Mouse (Mus musculus) midbrain, embryonic 10.5 days (tissue): Measurements from ENCODE around the gene Prtg. TPM values are rescaled to one million over a fixed set of nuclear protein-coding genes. Genes with fewer than 3 reads are reported as not detected.

Experiments
- DNase-seq: peaks from one replicate; pipeline ENCODE4 v3.0.0-alpha.2; 2017; ENCODE audit warnings: low spot score
- H3K27ac ChIP-seq: fragments of 300-500 bp; sonication (generic); replicated peaks from 2 replicates; pipeline ENCODE4 v1.5.1; 2016; ENCODE audit warnings: mild to moderate bottlenecking
- H3K27me3 ChIP-seq: fragments of 300-500 bp; sonication (generic); 2 replicates; pipeline ENCODE4 v1.6.1; 2016; ENCODE audit warnings: low read depth, mild to moderate bottlenecking; ENCODE audit not compliant: poor library complexity, severe bottlenecking
- H3K36me3 ChIP-seq: fragments of 300-500 bp; sonication (generic); 2 replicates; pipeline ENCODE4 v1.6.1; 2016; ENCODE audit warnings: mild to moderate bottlenecking, moderate library complexity
- H3K4me1 ChIP-seq: fragments of 300-500 bp; sonication (generic); 2 replicates; pipeline ENCODE4 v1.6.1; 2016
- H3K4me3 ChIP-seq: fragments of 300-500 bp; sonication (generic); 2 replicates; pipeline ENCODE4 v1.5.1; 2016; ENCODE audit warnings: mild to moderate bottlenecking, moderate library complexity
- H3K9me3 ChIP-seq: fragments of 300-500 bp; sonication (generic); replicated peaks from 2 replicates; pipeline ENCODE4 v1.6.1; 2016; ENCODE audit warnings: mild to moderate bottlenecking
- WGBS: fragments of 180-500 bp; shearing (Covaris S2); methylation state at CpG from one replicate; pipeline ENCODE4 v1.1.7; 2016; 5-methylcytosine and 5-hydroxymethylcytosine counted together
- polyA plus RNA-seq: library from polyadenylated mRNA; unstranded; fragments of >200 nt; fragmentation: Nextera tagmentation; extraction: Ambion mirVana; gene quantifications from 2 replicates; pipeline ENCODE4 v1.2.1, GENCODE M21; 2016

The Prtg gene
- polyA plus RNA-seq, 1 experiment from 2014 or later = 19.9 TPM

DNA sequence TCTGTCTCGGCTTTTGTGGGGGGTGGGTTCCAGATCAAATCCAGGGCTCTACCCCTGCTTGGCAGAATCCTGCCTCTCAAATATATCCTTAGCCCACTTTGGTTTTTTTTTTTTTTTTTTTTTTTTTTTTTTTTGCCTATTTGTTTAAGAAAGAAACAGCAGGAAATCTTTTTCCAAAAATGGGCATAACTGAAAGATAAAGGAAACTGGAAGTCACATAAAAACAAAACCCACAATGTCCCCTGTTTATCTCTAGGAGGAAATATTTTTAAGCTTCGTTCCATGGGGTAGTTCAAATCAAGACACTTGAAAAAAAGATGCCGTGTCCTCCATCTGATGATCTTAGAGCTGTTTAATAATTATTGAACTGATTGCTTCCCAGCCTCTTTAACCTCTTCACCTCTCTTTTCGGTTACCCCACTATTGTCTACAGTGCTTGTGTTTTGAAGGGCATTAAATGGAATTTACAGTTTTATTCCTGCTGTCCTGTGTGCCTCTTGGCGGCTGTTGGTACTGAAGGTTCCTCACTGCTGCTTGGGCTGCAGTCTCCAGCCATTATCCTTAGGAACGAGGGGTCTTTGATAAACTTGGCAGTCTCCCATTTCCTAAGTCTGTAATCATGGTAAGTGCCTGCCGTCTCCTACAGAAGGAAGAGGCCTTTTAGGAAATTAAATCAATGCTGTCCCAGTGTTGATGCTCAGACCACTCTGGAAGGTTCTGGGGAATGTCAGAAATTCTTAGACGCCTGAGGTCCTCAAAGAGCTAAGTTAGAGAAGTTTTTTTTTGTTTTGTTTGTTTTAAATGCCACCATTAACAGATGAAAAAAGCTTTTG lies 65.8 kb downstream of the Prtg start:
- Histone ChIP-seq H3K36me3 (peaks cover 85% of the 10 kb centered on the region), H3K4me3 (no peak overlapping the region), H3K9me3 (no peaks in the 10 kb centered on the region), H3K4me1 (peaks cover 49% of the 10 kb centered on the region), H3K27me3 (no peaks in the 10 kb centered on the region), H3K27ac (peak overlapping the region; percentile 79)
- WGBS = 62% methylated on average over 8 of the region's 8 CpGs
- DNase-seq = no peak

DNA sequence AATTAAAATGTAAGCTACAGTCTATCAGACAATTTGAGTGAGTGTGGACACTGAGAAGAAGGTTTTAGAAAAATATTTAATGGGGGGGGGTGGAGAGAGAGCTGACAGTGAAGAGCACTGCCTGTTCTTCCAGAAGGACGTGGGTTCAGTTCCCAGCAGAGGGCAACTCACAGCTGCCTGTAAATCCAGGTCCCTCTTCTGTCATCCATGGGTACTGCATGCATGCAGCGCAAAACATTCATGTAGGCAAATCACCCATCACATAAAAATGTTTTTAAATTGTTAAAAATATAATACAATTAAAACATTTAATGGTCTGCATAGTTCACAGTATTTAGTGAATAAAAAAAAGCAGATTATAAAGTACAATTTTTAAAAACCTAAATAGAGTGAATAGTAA lies 69.2 kb downstream of the Prtg start:
- no peak overlapping the region for H3K27ac ChIP-seq
- no peak for DNase-seq
- no peak overlapping the region for H3K4me3 ChIP-seq
- H3K36me3 ChIP-seq = peaks cover 56% of the 10 kb centered on the region
- H3K9me3 ChIP-seq = no peaks in the 10 kb centered on the region
- 86% methylated on average over 2 of the region's 2 CpGs for WGBS
- H3K27me3 ChIP-seq = no peaks in the 10 kb centered on the region
- H3K4me1 ChIP-seq = peaks cover 66% of the 10 kb centered on the region

DNA sequence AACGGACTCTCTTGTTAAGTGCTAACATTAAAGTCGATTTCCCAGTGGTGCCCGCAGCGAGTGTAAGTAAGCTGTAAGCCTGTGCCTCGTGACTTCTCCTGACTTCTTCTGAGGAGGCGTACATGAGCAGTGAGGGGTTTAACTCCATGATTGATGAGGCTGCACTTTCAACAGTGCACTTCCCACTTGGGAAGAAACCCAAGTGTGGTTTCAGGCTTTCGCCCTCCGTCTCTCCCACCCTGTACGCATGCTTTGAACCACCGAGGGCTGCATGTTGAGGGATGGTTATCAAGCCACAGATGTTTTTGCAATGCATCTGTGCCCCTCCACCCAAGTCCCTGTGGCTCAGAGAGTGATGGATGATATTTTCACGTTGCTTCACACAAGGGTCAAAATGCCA lies 71.2 kb downstream of the Prtg start:
- no peak overlapping the region for H3K4me3 ChIP-seq
- 58% methylated on average over 11 of the region's 11 CpGs for WGBS
- H3K9me3 ChIP-seq = no peaks in the 10 kb centered on the region
- H3K36me3 ChIP-seq = peaks cover 57% of the 10 kb centered on the region
- peak overlapping the region; percentile 91 for H3K27ac ChIP-seq
- peaks cover 66% of the 10 kb centered on the region for H3K4me1 ChIP-seq
- no peak for DNase-seq
- no peaks in the 10 kb centered on the region for H3K27me3 ChIP-seq

DNA sequence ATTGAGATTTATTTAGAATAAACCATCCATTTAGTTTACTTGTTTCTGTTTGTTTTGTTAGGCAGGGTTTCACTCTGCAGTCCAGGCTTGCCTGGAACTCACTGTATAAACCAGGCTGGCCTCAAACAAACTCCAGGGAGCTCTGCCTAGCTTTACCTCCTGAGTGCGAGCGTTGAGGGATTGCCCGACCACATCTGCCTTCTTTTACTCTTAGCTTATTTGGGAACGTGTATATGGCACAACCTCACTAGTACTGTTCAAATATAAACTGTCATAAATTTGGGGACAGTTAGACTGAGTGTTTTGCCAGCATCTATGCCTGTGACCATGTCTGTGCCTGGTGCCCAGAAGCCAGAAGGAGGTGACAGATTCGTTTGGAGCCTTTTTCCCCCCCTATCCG lies 72.0 kb downstream of the Prtg start:
- no peaks in the 10 kb centered on the region for H3K27me3 ChIP-seq
- peaks cover 51% of the 10 kb centered on the region for H3K36me3 ChIP-seq
- H3K27ac ChIP-seq = peak overlapping the region; percentile 91
- H3K9me3 ChIP-seq = no peaks in the 10 kb centered on the region
- no peak overlapping the region for H3K4me3 ChIP-seq
- WGBS = 47% methylated on average over 6 of the region's 6 CpGs
- no peak for DNase-seq
- peaks cover 73% of the 10 kb centered on the region for H3K4me1 ChIP-seq

DNA sequence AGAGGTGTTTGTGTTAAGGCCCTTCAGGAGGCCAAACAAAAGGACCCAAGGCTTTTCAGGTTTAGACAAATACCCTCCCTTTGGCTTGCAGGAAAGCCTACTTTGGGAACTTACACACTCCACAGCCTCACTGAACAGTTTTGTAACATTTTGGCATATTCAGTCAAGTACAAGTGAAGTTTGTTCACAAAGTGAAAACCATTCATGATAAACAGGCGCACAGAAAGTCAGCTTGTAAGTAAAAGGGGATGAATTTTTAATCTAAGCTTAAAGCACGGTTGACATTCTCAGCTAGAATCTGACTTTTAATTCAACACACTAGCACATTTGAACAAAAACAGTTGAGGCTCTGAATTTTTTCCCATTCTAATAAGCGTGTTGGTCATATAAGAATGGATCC lies 72.9 kb downstream of the Prtg start:
- H3K4me3 ChIP-seq = peak overlapping the region; percentile 31
- peak overlapping the region; percentile 91 for H3K27ac ChIP-seq

DNA sequence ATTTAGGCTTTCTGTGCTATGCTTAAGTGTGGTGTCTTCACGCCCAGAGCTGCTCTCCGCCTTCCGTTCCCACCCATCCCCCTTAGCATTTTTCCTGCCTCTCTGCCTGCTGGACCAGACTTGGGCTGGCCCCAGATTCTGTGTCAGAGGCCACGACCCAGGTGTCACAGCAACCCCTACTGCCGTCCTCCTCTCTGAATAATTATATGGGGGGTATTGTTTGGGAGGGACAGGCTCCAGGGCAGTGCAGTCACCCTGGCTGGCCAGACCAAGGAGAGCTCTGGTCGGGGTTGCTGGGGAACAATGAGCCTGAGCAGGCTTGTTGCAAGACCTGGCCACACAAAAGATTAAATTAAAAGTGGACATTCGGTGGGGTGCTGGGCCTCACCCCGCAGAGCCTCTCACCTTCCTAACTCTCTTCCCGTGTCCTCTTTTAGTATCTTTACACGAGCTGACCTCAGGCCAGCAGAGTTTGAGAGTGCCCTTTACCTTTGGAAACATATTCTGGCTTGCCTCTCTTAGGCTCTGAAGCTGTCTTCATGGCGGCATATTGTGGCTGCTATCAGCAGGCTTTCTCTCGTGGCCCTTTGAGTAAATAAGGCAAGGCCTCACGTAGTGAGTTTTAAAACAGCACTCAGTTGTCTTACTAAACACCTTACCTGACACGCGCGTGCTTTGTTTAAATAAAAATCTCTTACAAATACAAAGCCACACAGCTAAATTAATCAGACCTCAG lies 73.7 kb downstream of the Prtg start:
- peaks cover 47% of the 10 kb centered on the region for H3K36me3 ChIP-seq
- WGBS = 13% methylated on average over 16 of the region's 16 CpGs
- H3K27ac ChIP-seq = peak overlapping the region; percentile 91
- peaks cover 76% of the 10 kb centered on the region for H3K4me1 ChIP-seq
- peak; percentile 93 for DNase-seq
- H3K4me3 ChIP-seq = peak overlapping the region; percentile 31
- no peaks in the 10 kb centered on the region for H3K27me3 ChIP-seq
- no peaks in the 10 kb centered on the region for H3K9me3 ChIP-seq

More for the DNA sequence above, 72.9 kb downstream of the Prtg start:
- peaks cover 48% of the 10 kb centered on the region for H3K36me3 ChIP-seq
- WGBS = 41% methylated on average over 3 of the region's 3 CpGs
- H3K9me3 ChIP-seq = no peaks in the 10 kb centered on the region
- no peak for DNase-seq
- peaks cover 76% of the 10 kb centered on the region for H3K4me1 ChIP-seq
- no peaks in the 10 kb centered on the region for H3K27me3 ChIP-seq

DNA sequence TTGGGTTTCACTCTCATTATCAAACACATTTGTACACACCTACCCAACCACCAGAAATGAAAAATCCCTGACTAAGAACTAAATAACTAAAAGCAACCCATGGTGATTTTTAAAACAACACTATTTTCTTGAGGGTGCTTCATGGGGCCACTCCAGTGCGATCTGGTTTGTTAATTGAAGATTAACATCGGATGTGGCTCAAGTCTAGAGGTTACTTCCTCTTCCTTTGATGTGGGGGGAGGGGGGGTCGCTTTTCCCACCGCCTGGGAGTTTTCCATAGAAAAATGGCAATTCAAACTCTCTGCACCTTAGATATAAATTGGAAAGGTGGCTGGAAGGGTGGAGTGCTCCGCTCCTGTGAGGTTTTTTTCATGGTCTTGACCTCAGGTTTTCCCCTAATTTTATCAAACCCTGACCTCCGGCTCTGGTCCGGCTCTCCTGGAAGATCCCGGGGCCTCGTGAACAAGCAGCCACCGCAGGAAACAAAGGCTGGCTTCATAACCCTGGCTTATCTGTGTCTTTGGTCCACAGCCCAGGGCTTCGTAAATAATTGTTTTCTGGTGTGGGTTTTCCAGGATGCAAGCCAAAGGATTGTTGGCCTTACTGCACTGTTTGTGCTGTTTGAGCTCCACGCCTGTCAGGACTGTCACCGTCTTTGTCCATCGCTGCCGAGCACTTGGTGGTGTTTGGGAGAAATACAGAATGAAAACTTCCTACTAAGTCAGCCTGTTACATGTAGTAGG lies 74.5 kb downstream of the Prtg start:
- 15% methylated on average over 15 of the region's 15 CpGs for WGBS
- H3K27me3 ChIP-seq = no peaks in the 10 kb centered on the region
- H3K36me3 ChIP-seq = peaks cover 47% of the 10 kb centered on the region
- H3K4me3 ChIP-seq = peak overlapping the region; percentile 31
- no peaks in the 10 kb centered on the region for H3K9me3 ChIP-seq
- H3K27ac ChIP-seq = peak overlapping the region; percentile 91
- peaks cover 76% of the 10 kb centered on the region for H3K4me1 ChIP-seq
- peak; percentile 59 for DNase-seq

DNA sequence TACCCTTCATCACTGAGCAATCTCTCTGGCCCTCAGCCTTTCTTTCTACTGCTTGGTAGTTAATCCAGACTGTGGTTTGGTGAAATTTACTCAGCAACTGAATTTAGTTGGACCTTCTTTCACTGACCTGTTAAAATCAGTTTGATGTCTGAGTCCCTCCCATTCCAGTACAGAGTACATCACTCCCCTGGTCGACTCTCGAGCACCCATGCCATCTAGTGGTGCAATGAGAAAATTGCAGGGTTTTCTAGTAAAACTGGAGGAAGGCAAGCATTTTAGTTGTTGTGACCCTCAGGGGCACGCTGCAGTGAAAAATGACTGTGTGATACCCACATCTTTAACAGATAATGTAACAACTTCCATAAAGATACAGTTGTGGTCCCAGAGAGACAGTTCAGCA lies 77.3 kb downstream of the Prtg start:
- no peak overlapping the region for H3K27ac ChIP-seq
- H3K4me1 ChIP-seq = peaks cover 50% of the 10 kb centered on the region
- WGBS = 22% methylated on average over 3 of the region's 3 CpGs
- no peaks in the 10 kb centered on the region for H3K27me3 ChIP-seq
- no peak overlapping the region for H3K4me3 ChIP-seq
- H3K36me3 ChIP-seq = peaks cover 55% of the 10 kb centered on the region
- peak; percentile 57 for DNase-seq
- H3K9me3 ChIP-seq = no peaks in the 10 kb centered on the region

DNA sequence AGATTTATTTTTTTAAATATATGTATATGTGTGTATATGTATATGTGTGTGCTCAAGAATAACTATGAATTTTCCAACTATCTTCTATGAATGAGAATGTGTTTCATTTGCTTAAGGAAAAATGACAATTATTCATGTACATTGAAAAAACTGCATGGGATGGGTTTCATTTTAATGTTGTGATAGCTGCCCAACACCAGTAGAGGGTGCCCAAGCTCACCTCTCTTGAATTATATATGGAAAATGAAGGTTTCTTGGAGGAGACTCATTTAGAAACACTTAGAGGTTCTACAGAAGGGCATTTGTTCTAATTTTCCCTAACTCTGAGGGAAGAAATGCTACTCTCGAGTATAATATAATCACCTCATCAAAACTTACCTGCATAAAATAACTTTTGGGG lies 83.1 kb downstream of the Prtg start:
- H3K9me3 ChIP-seq = no peaks in the 10 kb centered on the region; the same call in 1 of the 2 replicates
- H3K27ac ChIP-seq = no peak overlapping the region
- 89% methylated on average over 1 of the region's 1 CpGs for WGBS
- H3K36me3 ChIP-seq = peaks cover 90% of the 10 kb centered on the region
- DNase-seq = no peak
- H3K27me3 ChIP-seq = no peaks in the 10 kb centered on the region
- no peak overlapping the region for H3K4me3 ChIP-seq
- no peaks in the 10 kb centered on the region for H3K4me1 ChIP-seq

DNA sequence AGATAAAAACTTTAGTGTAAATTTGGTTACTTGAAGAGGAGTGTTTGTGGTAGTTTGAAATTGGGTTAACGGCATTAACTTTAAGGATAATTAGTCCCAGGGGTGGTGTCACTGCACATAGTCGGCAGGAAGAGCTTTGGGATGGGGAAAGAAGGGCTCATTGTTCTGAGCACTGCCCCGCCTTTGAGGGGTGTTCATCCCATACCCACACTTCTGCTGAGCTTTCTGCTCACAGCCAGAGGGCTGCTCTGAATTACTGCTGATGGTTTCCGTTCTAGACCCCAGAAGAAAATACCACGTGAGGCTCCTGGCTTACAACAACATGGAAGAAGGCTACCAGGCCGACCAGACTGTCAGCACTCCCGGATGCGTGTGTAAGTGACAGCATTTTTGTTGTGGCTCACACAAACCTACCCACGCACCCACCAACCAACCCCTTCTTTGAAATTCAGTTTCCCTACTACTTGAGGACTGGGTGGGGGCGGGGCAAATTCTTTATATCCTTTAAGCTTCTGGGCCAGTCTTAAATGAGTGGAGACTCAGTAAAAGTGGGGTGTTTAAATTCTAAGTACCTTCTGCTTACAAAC lies 83.9 kb downstream of the Prtg start:
- no peaks in the 10 kb centered on the region for H3K27me3 ChIP-seq
- H3K27ac ChIP-seq = no peak overlapping the region
- no peak for DNase-seq
- H3K9me3 ChIP-seq = no peaks in the 10 kb centered on the region; the same call in 1 of the 2 replicates
- H3K36me3 ChIP-seq = peaks cover 90% of the 10 kb centered on the region
- 78% methylated on average over 10 of the region's 10 CpGs for WGBS
- H3K4me1 ChIP-seq = no peaks in the 10 kb centered on the region
- H3K4me3 ChIP-seq = no peak overlapping the region

DNA sequence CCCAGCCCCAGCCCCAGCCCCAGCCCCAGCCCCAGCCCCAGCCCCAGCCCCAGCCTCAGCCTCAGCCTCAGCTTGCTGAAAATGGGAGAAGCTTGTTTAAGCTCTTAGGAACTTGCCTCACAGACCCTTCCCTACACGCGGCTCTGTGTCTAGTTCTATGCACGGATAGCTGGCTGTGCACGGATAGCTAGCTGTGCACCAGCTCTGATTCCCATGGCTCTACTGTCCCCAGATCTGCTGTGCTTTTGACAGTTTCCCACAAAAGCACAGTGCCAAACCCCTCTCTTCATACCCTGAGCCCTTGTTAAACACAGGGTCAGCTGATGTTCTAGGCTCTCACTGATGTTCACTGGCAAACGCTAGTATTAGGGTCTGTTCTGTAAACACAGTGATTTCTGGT lies 86.1 kb downstream of the Prtg start:
- Histone ChIP-seq H3K27me3 (no peaks in the 10 kb centered on the region), H3K36me3 (peaks cover 70% of the 10 kb centered on the region), H3K4me1 (no peaks in the 10 kb centered on the region), H3K27ac (no peak overlapping the region), H3K9me3 (no peaks in the 10 kb centered on the region; the same call in 1 of the 2 replicates), H3K4me3 (no peak overlapping the region)
- WGBS = 92% methylated on average over 5 of the region's 5 CpGs
- DNase-seq = no peak

DNA sequence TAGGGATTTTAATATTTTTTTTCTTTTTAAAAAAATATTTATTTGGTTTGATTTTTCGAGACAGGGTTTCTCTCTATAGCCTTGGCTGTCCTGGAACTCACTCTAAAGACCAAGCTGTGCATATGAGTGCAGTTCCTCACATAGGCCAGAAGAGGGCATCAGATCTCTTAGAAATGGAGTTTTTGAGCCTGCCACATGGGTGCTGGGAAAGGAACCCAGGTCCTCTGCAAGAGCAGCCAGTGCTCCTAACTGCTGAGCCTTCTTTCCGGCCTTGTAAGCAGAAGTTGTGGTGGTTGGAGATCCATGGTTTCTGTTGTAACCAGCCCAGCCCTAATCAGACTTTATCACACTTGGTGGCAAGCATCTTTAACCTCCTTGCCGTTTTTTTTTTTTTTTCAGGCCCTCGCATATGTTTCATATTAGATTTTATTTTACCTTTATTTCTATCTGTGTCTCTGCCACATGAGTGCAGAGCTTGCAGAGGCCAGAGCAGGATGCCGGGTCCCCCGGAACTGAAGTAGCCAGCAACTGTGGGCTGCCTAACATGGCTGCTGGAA lies 88.2 kb downstream of the Prtg start:
- Histone ChIP-seq H3K27me3 (no peaks in the 10 kb centered on the region), H3K27ac (no peak overlapping the region), H3K4me3 (no peak overlapping the region), H3K9me3 (no peaks in the 10 kb centered on the region; the same call in 1 of the 2 replicates), H3K4me1 (no peaks in the 10 kb centered on the region), H3K36me3 (peaks cover 58% of the 10 kb centered on the region)
- 94% methylated on average over 6 of the region's 6 CpGs for WGBS
- no peak for DNase-seq
